In the genomic region with DNA sequence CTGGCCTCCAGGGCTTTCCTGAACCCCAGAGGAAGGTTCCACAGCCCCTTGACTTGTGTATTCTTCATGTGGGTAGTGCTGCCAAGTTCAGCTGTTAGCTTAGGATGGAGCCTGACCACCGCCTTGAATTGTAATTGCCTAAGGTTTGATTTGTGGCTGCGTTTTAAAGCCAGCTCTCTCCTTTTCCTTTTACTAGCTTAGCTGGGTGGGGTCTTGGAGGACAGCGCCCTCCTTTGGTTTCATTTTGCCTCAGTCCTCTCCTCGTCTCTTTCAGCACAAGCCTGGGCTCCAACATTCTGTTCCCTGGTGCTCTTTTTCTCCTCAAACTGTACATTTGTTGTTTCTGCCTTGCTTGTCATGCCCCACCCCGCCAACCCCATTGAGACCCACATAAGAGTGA, we compare ENCODE assay signal across 32 mouse cellular contexts.
"Had no signal": no experiment of that assay in that cellular context is flagged by ENCODE, and none has a peak within 500 bp of the region (broad histone marks: within the 10 kb centered on the region; RNA-seq: fewer than 3 reads in every experiment).

No protein-coding gene starts in this region.

- H3K4me3 ChIP-seq: limb, embryonic 10.5 days; limb, embryonic 12.5 days; limb, embryonic 13.5 days; limb, embryonic 15.5 days; liver, embryonic 12.5 days; liver, embryonic 13.5 days; liver, embryonic 15.5 days; lung, embryonic 15.5 days; megakaryocyte, embryonic 14.5 days; midbrain, embryonic 10.5 days; midbrain, embryonic 12.5 days; midbrain, embryonic 13.5 days; midbrain, embryonic 15.5 days; myocyte; neural tube, embryonic 12.5 days had no signal

- H3K27me3 ChIP-seq: limb, embryonic 12.5 days; limb, embryonic 13.5 days; limb, embryonic 15.5 days; liver, embryonic 12.5 days; liver, embryonic 13.5 days; liver, embryonic 15.5 days; lung, embryonic 15.5 days; megakaryocyte, embryonic 14.5 days; midbrain, embryonic 12.5 days; midbrain, embryonic 13.5 days; midbrain, embryonic 15.5 days; neural tube, embryonic 12.5 days had no signal

- ATAC-seq: liver, embryonic 12.5 days; liver, postnatal 0 days; lung, postnatal 0 days; midbrain, embryonic 13.5 days; midbrain, embryonic 15.5 days; midbrain, embryonic 16.5 days had no signal

- H3K4me2 ChIP-seq: limb, embryonic 12.5 days; limb, embryonic 13.5 days; limb, embryonic 15.5 days; liver, embryonic 11.5 days; liver, embryonic 12.5 days; liver, embryonic 13.5 days; liver, embryonic 15.5 days; lung, embryonic 14.5 days; lung, embryonic 15.5 days; midbrain, embryonic 11.5 days; midbrain, embryonic 12.5 days; midbrain, embryonic 13.5 days; midbrain, embryonic 15.5 days; neural tube, embryonic 12.5 days had no signal

- H3K4me1 ChIP-seq: limb, embryonic 10.5 days; limb, embryonic 15.5 days; liver, embryonic 12.5 days; liver, embryonic 13.5 days; liver, embryonic 15.5 days; lung, embryonic 15.5 days; megakaryocyte, embryonic 14.5 days; midbrain, embryonic 10.5 days; midbrain, embryonic 12.5 days; midbrain, embryonic 13.5 days; midbrain, embryonic 15.5 days; neural tube, embryonic 12.5 days had no signal

- H3K27ac ChIP-seq: limb, embryonic 10.5 days; limb, embryonic 12.5 days; limb, embryonic 13.5 days; limb, embryonic 15.5 days; liver, embryonic 12.5 days; liver, embryonic 13.5 days; liver, embryonic 14.5 days; liver, embryonic 15.5 days; lung, embryonic 15.5 days; macrophage; midbrain, embryonic 10.5 days; midbrain, embryonic 12.5 days; midbrain, embryonic 13.5 days; midbrain, embryonic 15.5 days; neural tube, embryonic 12.5 days had no signal

- H3K9me3 ChIP-seq: limb, embryonic 10.5 days; limb, embryonic 15.5 days; liver, embryonic 12.5 days; liver, embryonic 13.5 days; liver, embryonic 15.5 days; lung, embryonic 15.5 days had no signal

- H3K9ac ChIP-seq: limb, embryonic 12.5 days; limb, embryonic 13.5 days; limb, embryonic 15.5 days; liver, embryonic 12.5 days; liver, embryonic 13.5 days; liver, embryonic 14.5 days; liver, embryonic 15.5 days; liver, postnatal 0 days; lung, embryonic 14.5 days; lung, embryonic 15.5 days; midbrain, embryonic 12.5 days; midbrain, embryonic 13.5 days; midbrain, embryonic 15.5 days; neural tube, embryonic 12.5 days had no signal

- H3K36me3 ChIP-seq: limb, embryonic 10.5 days; limb, embryonic 12.5 days; limb, embryonic 13.5 days; limb, embryonic 15.5 days; liver, embryonic 12.5 days; liver, embryonic 13.5 days; liver, embryonic 15.5 days; lung, embryonic 15.5 days; midbrain, embryonic 10.5 days; midbrain, embryonic 12.5 days; midbrain, embryonic 13.5 days; midbrain, embryonic 15.5 days; neural tube, embryonic 12.5 days had no signal

- DNase-seq: left cerebral cortex, postnatal 4 days; liver; liver, embryonic 13.5 days; liver, postnatal 0 days; lung, adult 18-20 months; lung, adult 2 months; lung, embryonic 14.5 days; lung, postnatal 10 days; lung, postnatal 14 days; lung, postnatal 36 days; lung, postnatal 4 days; midbrain, embryonic 14.5 days had no signal
